Mouse (Mus musculus): ENCODE measurements around the gene Mipep. TPM values are rescaled to one million over a fixed set of nuclear protein-coding genes. Genes with fewer than 3 reads are reported as not detected.

The Mipep gene
- total RNA-seq (2021), result 10 to 100 TPM; 48.0 to 50.8 TPM

GRCm38 (mm10) chr14:60784427-60785315 is at the start of gene Mipep:
TSS of gene Mipep (plus strand) at chr14:60784573.
- DNase-seq, result peak; percentile 86

GRCm38 (mm10) chr14:60735206-60735605 is 49.2 kb upstream of the Mipep start:
- no peak for DNase-seq

GRCm38 (mm10) chr14:60735848-60736547 is 48.4 kb upstream of the Mipep start:
- no peak for DNase-seq

- peak; percentile 62 for DNase-seq
These were observed 47.7 kb upstream of the Mipep start for GRCm38 (mm10) chr14:60736591-60737192.

GRCm38 (mm10) chr14:60737202-60737611 is 47.2 kb upstream of the Mipep start:
- DNase-seq, result no peak

GRCm38 (mm10) chr14:60738434-60738938 is 45.9 kb upstream of the Mipep start:
- DNase-seq, result no peak

GRCm38 (mm10) chr14:60739155-60739554 is 45.2 kb upstream of the Mipep start:
- DNase-seq, result no peak

GRCm38 (mm10) chr14:60739616-60740015 is 44.8 kb upstream of the Mipep start:
- no peak for DNase-seq

GRCm38 (mm10) chr14:60740507-60740906 is 43.9 kb upstream of the Mipep start:
- DNase-seq, result no peak

GRCm38 (mm10) chr14:60741033-60741432 is 43.3 kb upstream of the Mipep start:
- DNase-seq, result peak; percentile 51

- peak; percentile 92 for DNase-seq
These were observed 42.8 kb upstream of the Mipep start for GRCm38 (mm10) chr14:60741490-60741981.

GRCm38 (mm10) chr14:60743681-60744080 is 40.7 kb upstream of the Mipep start:
- no peak for DNase-seq

- DNase-seq, result no peak
These were observed 39.2 kb upstream of the Mipep start for GRCm38 (mm10) chr14:60745201-60745600.

GRCm38 (mm10) chr14:60746141-60746540 is 38.2 kb upstream of the Mipep start:
- no peak for DNase-seq

- DNase-seq, result no peak
These were observed 37.1 kb upstream of the Mipep start for GRCm38 (mm10) chr14:60747154-60747870.

- DNase-seq, result no peak
These were observed 34.5 kb upstream of the Mipep start for GRCm38 (mm10) chr14:60749880-60750279.

- no peak for DNase-seq
These were observed 32.8 kb upstream of the Mipep start for GRCm38 (mm10) chr14:60751581-60751980.

GRCm38 (mm10) chr14:60752892-60753800 is 31.2 kb upstream of the Mipep start:
- DNase-seq, result no peak

- DNase-seq, result no peak
These were observed 30.6 kb upstream of the Mipep start for GRCm38 (mm10) chr14:60753801-60754126.

- DNase-seq, result no peak
These were observed 29.7 kb upstream of the Mipep start for GRCm38 (mm10) chr14:60754656-60755055.

- no peak for DNase-seq
These were observed 28.1 kb upstream of the Mipep start for GRCm38 (mm10) chr14:60756271-60756670.
